Mouse (Mus musculus): ENCODE results near the gene Lgals3bp.

DNA sequence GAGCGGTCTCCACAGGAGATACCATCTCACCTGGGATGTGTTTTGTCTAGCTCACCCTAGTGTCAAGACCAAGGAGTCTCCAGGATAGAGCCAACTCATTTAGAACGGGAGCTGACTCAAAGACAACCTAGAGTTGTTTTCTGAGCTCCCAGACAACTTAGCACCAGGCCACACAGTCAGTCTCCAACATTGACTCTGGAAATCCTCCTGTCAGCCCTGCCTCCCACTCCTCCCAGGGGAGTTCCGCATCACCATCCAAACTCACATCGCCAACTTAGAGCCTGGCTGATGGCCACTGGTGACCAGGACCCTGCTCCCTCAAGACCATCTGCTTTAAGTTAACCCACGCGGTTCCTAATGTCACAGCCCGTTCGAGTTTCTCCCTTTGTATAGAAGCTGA, 26.4 kb downstream of the Lgals3bp start:
- TF ChIP-seq POLR2A (IDR thresholded peaks at IDR 0.05; ENCODE audit: control insufficient read depth, extremely low read depth, insufficient read depth, low read length, poor library complexity) (no peak), CTCF (IDR thresholded peaks at IDR 0.05; ENCODE audit: borderline replicate concordance, control insufficient read depth, extremely low read depth, insufficient read depth, low read length, poor library complexity) (no peak)
